Mouse (Mus musculus): ENCODE results near the gene Tmem158.

- no peak for TF ChIP-seq CTCF (IDR thresholded peaks at IDR 0.05; ENCODE audit: borderline replicate concordance, insufficient read depth, low read depth, low read length)
- no peak for TF ChIP-seq POLR2A (IDR thresholded peaks at IDR 0.05; ENCODE audit: borderline replicate concordance, insufficient read depth, low read length)
Measured at GRCm38 (mm10) chr9:123309073-123309472, 48.5 kb upstream of the Tmem158 start.

Measured in cerebellum, adult 2 months (tissue).